Mouse (Mus musculus): ENCODE measurements around the gene Alyref. TPM values are rescaled to one million over a fixed set of nuclear protein-coding genes. Genes with fewer than 3 reads are reported as not detected.

Gene Alyref
- polyA plus RNA-seq, 1 experiment from 2014 or later: 643 TPM

DNA sequence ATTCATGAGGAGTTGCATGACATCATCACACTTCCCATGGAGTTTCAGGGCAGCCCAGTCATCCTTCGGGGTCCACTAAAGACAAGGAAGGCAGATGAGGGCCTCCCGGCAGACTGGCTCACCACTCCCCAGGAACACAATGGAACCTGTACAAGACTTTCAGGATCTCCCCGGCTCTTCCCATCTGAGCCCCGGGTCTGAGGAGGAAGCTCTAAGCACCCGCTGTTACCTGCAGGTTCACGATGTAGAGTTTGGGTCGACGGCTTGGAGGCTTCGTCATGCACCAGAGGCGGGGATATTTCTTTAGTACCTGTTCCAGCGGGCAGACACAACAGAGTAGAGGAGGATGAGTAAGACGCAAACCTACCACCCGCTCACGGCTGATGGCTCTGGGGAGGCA lies 22.0 kb upstream of the Alyref start:
- WGBS: 95% methylated on average over 14 of the region's 14 CpGs
- peaks cover 46% of the 10 kb centered on the region for H3K4me1 ChIP-seq (replicated peaks)
- no peak for DNase-seq (ENCODE audit: low spot score)
- H3K27ac ChIP-seq: no peak overlapping the region
- no peaks in the 10 kb centered on the region for H3K9me3 ChIP-seq
- H3K36me3 ChIP-seq: peaks cover 66% of the 10 kb centered on the region
- no peak overlapping the region for H3K4me3 ChIP-seq
- H3K27me3 ChIP-seq (ENCODE audit: insufficient read depth, poor library complexity, severe bottlenecking): no peaks in the 10 kb centered on the region

DNA sequence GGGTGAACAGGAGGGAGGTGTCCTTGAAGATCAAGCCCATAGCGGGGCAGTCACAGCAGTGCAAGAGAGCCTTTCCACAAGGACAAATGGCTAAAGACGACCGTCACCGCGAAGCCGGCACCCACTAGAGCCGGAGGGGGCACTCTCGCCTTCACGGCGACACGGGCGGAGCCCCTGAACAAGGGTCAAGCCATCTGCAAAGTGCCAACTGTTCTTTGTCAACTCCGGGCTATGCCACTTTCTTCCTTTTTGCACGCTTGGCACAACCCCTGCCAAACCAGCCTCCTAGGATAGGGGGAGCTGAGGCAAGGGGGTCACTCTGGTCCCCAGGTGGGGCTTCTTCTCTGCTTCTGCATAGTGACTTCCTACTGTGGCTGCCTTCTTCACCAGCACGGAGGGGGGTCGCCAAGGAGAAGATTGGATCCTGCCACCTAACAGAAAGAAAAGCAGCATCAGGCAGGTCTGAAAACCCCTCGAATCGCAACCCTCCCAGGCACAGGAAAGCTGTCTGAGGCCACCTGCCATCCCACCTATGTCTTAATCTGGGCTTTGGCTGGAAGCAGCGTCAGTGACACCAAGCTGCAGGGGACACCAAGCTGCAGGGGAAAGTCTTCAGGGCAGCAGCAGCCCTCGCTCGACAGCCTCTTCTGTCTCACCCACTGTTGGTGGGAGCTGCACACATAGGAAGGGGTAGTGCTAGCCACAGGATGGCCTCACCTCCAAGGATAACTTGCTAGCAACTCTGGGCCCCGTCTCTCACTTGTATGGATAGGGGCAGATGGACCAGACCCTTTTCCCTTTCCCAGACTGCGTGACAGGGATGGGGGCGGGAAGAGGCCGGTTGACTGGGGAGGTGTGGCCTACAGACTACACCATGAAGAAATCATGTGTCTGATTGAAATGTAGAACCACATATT lies 20.7 kb upstream of the Alyref start:
- peak overlapping the region; percentile 89 for H3K27ac ChIP-seq
- peaks cover 77% of the 10 kb centered on the region for H3K36me3 ChIP-seq
- H3K27me3 ChIP-seq (ENCODE audit: insufficient read depth, poor library complexity, severe bottlenecking): no peaks in the 10 kb centered on the region
- no peaks in the 10 kb centered on the region for H3K9me3 ChIP-seq
- 94% methylated on average over 25 of the region's 25 CpGs for WGBS
- peak overlapping the region; percentile 23; the same call in 1 of the 2 replicates for H3K4me3 ChIP-seq
- no peak for DNase-seq (ENCODE audit: low spot score)
- peaks cover 42% of the 10 kb centered on the region for H3K4me1 ChIP-seq (replicated peaks)

DNA sequence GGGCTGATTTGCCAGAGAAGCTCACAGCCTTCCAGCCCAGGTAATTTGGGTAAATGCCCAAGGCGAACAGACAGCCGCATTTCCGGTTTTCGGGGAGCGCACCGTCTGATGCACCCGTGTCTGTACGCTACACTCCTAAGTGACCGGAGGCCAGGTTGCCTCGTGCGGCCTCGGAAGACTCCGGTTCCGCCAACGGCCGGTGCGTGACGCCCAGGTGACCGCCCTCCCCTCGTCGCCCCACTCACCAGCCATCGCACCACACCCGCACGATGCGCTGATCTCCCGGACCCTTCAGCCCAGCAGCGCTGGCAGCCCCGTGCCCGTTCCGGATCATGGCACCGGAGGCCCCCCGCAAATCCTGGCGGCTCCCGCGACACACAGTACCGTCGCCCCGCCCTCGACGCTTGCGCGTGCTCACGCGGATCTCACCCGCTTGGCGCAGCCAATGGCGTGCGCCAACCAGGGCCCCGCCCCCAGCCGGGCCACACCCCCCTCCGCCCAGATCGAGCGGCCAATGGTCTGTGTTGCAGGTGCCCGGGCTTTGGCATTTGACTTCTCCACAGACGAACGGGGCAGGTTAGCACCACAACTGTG lies 19.5 kb upstream of the Alyref start, which contains the start of gene Pcyt2:
Gene Pcyt2, minus strand, starts transcription at position 418 of the 594 bp plus-strand sequence.
- Histone ChIP-seq H3K9me3 (no peaks in the 10 kb centered on the region), H3K27me3 (ENCODE audit: insufficient read depth, poor library complexity, severe bottlenecking) (no peaks in the 10 kb centered on the region), H3K4me1 (replicated peaks) (peaks cover 38% of the 10 kb centered on the region), H3K36me3 (peaks cover 81% of the 10 kb centered on the region), H3K4me3 (peak within 1 kb of the TSS; percentile 79), H3K27ac (peak within 1 kb of the TSS; percentile 89)
- peak; percentile 91 for DNase-seq (ENCODE audit: low spot score)
- WGBS: under 1% methylated on average over 56 of the region's 56 CpGs

DNA sequence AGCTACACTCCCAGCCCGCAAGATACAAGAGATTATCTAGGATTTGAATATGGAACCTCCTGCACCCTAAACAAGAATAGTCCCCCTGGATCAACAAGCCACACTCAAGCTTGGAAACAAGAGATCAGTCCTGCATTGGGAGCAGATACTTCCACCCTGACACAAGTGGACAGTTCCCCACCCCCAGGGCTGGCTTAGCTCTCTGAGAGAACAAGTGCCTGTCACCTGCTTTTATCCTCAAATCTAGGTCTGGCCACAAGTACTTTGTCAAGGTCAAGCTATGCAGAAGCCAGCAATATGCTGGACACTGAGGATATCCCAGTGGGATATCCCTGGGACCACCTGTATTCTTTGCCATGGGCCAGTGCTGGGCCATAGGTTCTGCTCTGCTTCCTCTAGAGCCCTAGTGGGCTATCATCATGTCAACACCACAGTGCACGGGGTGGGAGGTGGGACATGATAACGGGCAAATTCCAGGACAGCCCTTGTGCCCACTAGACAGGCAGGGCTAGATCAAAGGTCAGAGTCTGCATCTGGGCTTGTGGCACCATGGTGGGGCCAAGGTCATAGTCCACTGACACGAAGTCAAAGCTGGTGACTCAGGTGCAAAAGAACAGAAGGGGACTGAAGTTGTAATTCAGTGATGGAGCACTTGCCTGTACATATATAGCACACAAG lies 18.6 kb upstream of the Alyref start:
- H3K9me3 ChIP-seq: no peaks in the 10 kb centered on the region
- peaks cover 82% of the 10 kb centered on the region for H3K36me3 ChIP-seq
- peak overlapping the region; percentile 89 for H3K27ac ChIP-seq
- no peaks in the 10 kb centered on the region for H3K27me3 ChIP-seq (ENCODE audit: insufficient read depth, poor library complexity, severe bottlenecking)
- no peak for DNase-seq (ENCODE audit: low spot score)
- WGBS: 53% methylated on average over 4 of the region's 4 CpGs
- H3K4me3 ChIP-seq: peak overlapping the region; percentile 79
- H3K4me1 ChIP-seq (replicated peaks): peaks cover 38% of the 10 kb centered on the region

DNA sequence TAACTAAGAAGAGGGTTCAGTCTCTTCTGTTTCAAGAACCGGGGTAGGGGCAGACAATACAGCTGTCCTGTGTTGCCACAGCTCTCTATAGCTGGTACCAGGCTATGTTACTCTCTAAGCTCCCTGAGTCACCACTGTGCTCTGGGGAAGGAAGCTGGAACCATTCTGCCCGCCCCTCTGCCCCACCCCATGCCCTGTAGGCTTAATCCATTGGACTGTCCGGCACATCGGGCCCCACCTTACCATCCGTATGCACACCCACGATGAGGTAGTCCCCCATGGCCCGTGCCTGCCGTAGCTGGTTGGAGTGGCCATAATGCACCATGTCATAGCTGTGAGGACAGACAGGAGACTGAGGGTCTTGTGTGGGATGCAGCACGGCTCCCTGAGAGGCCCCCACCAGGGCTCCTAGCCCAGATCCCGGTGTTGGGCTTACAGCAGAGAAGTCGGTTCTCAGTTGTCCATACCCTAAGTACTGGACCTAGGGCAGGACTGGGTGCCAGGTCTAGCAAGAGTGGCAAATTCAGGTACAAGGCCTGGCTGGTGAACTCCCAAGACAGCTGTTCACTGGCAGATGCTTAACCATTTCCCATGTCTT lies 17.5 kb upstream of the Alyref start:
- Histone ChIP-seq H3K4me1 (replicated peaks) (peaks cover 38% of the 10 kb centered on the region), H3K4me3 (no peak overlapping the region), H3K36me3 (peaks cover 82% of the 10 kb centered on the region), H3K27ac (no peak overlapping the region), H3K27me3 (ENCODE audit: insufficient read depth, poor library complexity, severe bottlenecking) (no peaks in the 10 kb centered on the region), H3K9me3 (no peaks in the 10 kb centered on the region)
- no peak for DNase-seq (ENCODE audit: low spot score)
- 92% methylated on average over 11 of the region's 11 CpGs for WGBS

DNA sequence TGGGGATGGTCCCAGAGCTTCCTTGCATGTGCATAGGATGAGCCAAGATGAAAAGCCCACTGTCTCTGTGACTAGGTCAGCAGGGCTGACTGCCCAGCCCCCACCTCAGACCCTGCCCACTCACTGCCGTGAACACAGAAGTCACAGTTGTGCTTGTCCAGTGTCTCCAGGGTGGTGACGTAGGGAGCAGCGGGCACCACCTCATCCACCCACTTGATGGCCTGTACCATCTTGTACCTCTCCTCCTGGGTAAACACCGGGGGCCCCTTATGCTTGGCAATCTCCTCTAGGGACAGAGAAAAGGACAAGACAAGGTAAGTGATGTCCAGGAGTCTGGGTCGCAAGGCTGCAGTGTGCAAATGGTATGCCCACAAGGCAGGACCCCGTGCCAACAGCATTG lies 17.0 kb upstream of the Alyref start:
- H3K27ac ChIP-seq: no peak overlapping the region
- no peaks in the 10 kb centered on the region for H3K9me3 ChIP-seq
- H3K27me3 ChIP-seq (ENCODE audit: insufficient read depth, poor library complexity, severe bottlenecking): no peaks in the 10 kb centered on the region
- H3K4me1 ChIP-seq (replicated peaks): peaks cover 38% of the 10 kb centered on the region
- no peak for DNase-seq (ENCODE audit: low spot score)
- peaks cover 82% of the 10 kb centered on the region for H3K36me3 ChIP-seq
- WGBS: 95% methylated on average over 6 of the region's 6 CpGs
- no peak overlapping the region for H3K4me3 ChIP-seq

DNA sequence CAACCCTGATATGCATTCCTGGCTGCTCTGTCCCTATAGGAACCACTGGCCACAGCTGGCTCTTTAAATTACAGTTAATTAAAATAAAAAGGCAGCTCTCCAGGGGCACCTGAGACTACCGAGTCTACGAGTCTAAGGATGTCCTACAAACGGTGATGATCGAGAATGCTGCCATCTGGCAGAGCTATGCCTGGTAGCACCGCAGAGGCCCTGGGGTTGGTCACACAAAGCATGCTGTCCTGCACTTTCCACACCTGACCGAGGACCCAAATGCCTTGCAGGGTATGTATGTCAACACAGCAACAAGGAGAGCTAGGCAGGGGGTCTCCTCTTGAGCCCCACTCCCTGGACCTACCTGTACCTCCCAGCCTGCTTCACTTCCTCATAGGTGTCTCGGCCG lies 15.8 kb upstream of the Alyref start:
- WGBS: 89% methylated on average over 8 of the region's 8 CpGs
- DNase-seq (ENCODE audit: low spot score): no peak
- H3K27ac ChIP-seq: no peak overlapping the region
- no peaks in the 10 kb centered on the region for H3K9me3 ChIP-seq
- peaks cover 10% of the 10 kb centered on the region for H3K27me3 ChIP-seq (ENCODE audit: insufficient read depth, poor library complexity, severe bottlenecking)
- peaks cover 80% of the 10 kb centered on the region for H3K36me3 ChIP-seq
- H3K4me3 ChIP-seq: no peak overlapping the region
- peaks cover 47% of the 10 kb centered on the region for H3K4me1 ChIP-seq (replicated peaks)

DNA sequence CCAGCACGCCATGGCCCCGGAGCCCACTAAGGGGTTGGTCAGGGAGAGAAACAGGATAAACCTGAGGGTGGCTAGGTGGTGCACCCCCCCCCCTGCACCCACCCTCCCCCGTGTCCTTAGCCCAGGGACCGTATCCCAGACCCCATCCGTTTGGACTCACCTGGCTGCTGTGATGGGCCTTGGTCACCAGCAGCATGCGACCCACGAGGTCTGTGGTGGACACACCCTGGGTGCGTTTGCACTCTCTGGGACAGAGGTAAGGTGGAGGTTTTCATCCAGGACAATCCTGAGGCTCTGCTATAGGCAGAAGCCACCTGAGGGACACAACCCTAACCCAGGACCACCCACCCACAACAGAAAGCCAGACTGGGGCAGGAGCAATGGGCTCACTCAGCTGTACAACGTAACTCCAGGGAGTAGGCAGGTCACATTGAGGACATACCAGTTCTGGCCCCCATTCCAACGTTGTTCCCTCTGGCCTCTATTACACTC lies 15.4 kb upstream of the Alyref start:
- H3K9me3 ChIP-seq: no peaks in the 10 kb centered on the region
- no peak overlapping the region for H3K4me3 ChIP-seq
- peaks cover 51% of the 10 kb centered on the region for H3K4me1 ChIP-seq (replicated peaks)
- peaks cover 80% of the 10 kb centered on the region for H3K36me3 ChIP-seq
- H3K27me3 ChIP-seq (ENCODE audit: insufficient read depth, poor library complexity, severe bottlenecking): peaks cover 13% of the 10 kb centered on the region
- WGBS: 89% methylated on average over 10 of the region's 10 CpGs
- H3K27ac ChIP-seq: no peak overlapping the region
- no peak for DNase-seq (ENCODE audit: low spot score)

DNA sequence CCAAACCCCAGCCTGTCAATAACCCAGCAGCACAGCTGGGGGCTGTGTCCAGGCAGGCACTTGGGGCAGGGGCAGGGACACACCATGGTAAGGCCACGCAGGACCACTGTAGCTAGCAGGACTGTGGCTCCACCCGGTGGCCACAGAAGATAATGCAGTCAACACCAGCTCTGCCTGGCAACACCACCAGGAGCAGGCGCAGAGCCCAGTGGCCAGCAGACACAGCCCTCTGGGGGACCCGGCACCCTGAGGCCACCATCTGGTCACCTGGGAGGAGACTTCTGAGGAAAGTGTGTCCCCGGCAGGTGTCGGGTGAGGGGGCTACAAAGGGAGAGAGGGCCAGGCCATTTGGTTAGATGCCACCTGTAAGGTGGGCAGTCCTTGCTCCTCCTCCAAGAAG lies 14.6 kb upstream of the Alyref start:
- H3K4me3 ChIP-seq: peak overlapping the region; percentile 0; the same call in 1 of the 2 replicates

DNA sequence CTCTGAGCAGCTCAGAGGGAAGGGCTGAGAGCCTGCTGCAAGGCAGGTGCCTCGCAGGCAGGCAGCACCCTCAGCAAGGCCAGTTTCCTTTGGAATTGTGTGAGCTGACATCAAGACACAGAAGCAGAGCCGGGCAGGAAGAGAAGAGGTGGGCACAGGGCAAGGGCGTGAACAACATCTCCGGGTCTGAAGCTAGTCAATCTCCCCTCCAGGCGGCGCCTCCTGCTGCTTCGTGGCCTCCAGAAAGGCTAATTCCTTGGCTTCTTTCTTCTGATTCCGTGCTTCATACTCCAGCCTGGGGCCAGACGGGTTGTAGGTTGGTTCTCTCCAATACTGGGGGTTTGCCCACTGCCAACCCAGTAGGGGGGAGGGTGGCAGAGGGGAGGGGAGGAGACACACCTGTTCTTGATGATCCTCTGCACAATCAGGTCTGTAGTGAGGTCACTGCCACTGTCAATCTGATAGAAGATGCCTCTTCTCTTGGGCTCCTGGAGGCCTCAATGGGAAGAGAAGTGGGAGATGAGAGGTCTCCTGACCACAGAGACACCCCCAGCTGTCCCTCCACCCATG lies 12.4 kb upstream of the Alyref start:
- 85% methylated on average over 9 of the region's 9 CpGs for WGBS
- Histone ChIP-seq H3K9me3 (no peaks in the 10 kb centered on the region), H3K36me3 (peaks cover 87% of the 10 kb centered on the region), H3K4me3 (no peak overlapping the region), H3K27ac (no peak overlapping the region), H3K4me1 (replicated peaks) (peaks cover 38% of the 10 kb centered on the region), H3K27me3 (ENCODE audit: insufficient read depth, poor library complexity, severe bottlenecking) (peaks cover 35% of the 10 kb centered on the region)
- DNase-seq (ENCODE audit: low spot score): no peak

More for the DNA sequence above, 14.6 kb upstream of the Alyref start:
- 46% methylated on average over 6 of the region's 6 CpGs for WGBS
- Histone ChIP-seq H3K9me3 (no peaks in the 10 kb centered on the region), H3K27ac (no peak overlapping the region), H3K27me3 (ENCODE audit: insufficient read depth, poor library complexity, severe bottlenecking) (peaks cover 20% of the 10 kb centered on the region), H3K36me3 (peaks cover 76% of the 10 kb centered on the region), H3K4me1 (replicated peaks) (peaks cover 51% of the 10 kb centered on the region)
- DNase-seq (ENCODE audit: low spot score): peak; percentile 74

DNA sequence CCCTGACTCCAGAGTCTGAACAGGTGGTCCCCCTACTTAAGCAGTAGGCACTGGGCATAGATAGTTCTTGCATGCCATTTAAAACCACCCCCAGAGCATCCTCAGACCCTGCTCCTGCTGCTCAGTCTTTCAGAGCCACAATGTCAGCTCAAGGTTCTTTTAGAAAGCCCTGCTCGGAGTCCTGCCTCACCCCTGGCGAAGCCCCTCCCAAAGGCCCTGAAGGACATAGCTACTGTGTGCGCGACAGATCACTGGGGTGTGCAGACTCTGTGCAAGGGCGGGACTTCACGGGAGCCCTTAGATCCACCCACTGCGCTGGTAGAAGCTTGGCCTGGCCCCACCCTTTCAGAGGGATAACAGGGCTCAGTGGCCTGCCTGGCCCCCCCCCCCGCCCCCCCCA lies 11.1 kb upstream of the Alyref start:
- no peak for DNase-seq (ENCODE audit: low spot score)
- peaks cover 89% of the 10 kb centered on the region for H3K36me3 ChIP-seq
- no peaks in the 10 kb centered on the region for H3K9me3 ChIP-seq
- peaks cover 35% of the 10 kb centered on the region for H3K27me3 ChIP-seq (ENCODE audit: insufficient read depth, poor library complexity, severe bottlenecking)
- peaks cover 31% of the 10 kb centered on the region for H3K4me1 ChIP-seq (replicated peaks)
- 0 out of 2 replicates have a peak overlapping the region, but pooled peaks have one; percentile 13 for H3K4me3 ChIP-seq
- no peak overlapping the region for H3K27ac ChIP-seq
- 38% methylated on average over 8 of the region's 8 CpGs for WGBS
